Mouse (Mus musculus) B cell, adult 2 months (primary cell): ENCODE data around the gene Gm10392.

Source experiments
- DNase-seq, 2 experiments: peaks; one replicate each; pipeline ENCODE4 v3.0.0; 2022

The Gm10392 gene

GRCm38 (mm10) chr11:77508068-77509021 lies 10.7 kb downstream of the Gm10392 start:
- peak; percentile 92 to 93 for DNase-seq

GRCm38 (mm10) chr11:77507426-77507825 lies 11.6 kb downstream of the Gm10392 start:
- DNase-seq: no peak

DNA sequence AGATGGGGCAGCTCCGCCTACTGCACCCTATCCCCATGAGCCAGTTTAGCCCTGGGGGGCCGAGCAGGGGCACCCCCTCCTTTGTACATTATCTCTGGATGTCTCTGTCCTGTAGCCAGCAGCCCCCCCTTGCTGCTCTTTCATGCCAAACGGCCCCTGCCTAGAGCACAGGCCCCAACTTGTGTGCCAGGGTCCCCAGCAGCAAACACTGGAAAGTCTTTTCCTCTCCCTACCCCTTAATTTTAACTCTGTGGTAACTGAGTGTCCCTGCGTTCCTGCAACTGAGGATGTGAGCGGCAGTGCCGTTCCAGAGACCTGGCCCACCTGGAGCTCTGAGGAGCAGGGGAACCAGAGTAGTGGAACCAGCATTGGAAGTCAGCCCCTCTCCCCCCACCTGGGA lies 12.1 kb downstream of the Gm10392 start:
- DNase-seq: no peak

DNA sequence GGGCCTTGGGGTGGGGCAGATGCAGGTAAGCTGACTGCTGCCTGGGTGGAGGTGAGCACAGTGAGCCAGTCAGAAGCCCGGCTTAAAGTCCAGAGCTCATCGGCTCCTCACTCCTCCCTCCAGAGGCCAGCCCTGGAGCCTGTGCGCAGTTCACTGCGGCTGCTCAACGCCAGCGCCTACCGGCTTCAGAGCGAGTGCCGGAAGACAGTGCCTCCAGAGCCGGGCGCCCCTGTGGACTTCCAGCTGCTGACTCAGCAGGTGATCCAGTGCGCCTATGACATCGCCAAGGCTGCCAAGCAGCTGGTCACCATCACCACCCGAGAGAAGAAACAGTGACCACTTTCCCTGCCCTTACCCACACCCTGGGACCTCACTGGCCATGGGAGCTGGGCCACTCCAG lies 12.7 kb downstream of the Gm10392 start:
- DNase-seq: no peak

DNA sequence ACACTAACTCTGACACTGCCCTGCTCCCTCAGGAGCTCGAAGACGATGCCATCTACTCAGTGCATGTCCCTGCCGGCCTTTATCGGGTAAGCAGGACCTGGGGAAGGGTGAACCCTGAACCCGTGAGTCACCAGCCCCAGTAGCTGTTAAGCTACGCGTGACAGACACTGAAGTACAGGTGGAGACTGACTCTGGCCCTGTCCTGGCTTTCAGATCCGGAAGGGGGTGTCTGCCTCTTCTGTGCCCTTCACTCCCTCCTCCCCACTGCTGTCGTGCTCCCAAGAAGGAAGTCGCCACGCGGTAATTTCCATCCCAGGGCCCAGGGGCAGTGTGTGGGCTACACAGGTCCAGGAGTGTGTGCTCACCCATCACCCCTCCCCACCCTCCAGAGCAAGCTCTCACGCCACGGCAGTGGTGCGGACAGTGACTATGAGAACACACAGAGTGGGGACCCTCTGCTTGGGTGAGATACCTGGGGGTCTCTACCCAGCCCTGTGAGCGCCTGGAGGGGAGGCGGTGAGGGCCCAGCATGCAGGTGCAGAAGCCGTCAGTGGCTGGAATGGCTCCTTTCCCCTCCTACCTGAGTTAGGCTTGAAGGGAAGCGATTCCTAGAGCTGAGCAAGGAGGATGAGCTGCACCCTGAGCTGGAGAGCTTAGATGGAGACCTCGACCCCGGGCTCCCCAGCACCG lies 13.6 kb downstream of the Gm10392 start:
- DNase-seq: no peak

GRCm38 (mm10) chr11:77504377-77504776 lies 14.6 kb downstream of the Gm10392 start:
- DNase-seq: no peak

DNA sequence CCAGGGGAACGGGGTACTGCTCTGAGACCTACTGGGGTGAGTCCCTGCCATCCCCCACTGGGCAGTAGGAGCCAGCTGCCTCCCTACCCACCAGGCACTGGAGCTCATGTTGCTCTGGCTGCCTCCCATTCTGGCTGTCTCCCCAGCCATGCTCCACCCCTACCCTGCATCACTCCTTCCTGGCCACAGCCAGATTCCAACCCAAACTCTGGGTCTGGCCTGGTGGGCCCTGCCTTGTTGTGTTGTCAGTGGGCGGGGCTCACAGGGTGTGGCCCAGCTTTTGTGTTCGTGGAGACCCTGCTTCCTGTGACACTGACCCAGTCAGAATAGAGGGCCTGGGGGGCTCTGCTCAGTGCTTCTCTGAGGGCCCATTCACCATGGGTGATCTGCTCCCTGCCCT lies 15.5 kb downstream of the Gm10392 start:
- DNase-seq: no peak

GRCm38 (mm10) chr11:77502481-77502880 lies 16.5 kb downstream of the Gm10392 start:
- DNase-seq: no peak

GRCm38 (mm10) chr11:77501971-77502370 lies 17.0 kb downstream of the Gm10392 start:
- DNase-seq: no peak

GRCm38 (mm10) chr11:77501392-77501791 lies 17.6 kb downstream of the Gm10392 start:
- peak; percentile 81 to 83 for DNase-seq

DNA sequence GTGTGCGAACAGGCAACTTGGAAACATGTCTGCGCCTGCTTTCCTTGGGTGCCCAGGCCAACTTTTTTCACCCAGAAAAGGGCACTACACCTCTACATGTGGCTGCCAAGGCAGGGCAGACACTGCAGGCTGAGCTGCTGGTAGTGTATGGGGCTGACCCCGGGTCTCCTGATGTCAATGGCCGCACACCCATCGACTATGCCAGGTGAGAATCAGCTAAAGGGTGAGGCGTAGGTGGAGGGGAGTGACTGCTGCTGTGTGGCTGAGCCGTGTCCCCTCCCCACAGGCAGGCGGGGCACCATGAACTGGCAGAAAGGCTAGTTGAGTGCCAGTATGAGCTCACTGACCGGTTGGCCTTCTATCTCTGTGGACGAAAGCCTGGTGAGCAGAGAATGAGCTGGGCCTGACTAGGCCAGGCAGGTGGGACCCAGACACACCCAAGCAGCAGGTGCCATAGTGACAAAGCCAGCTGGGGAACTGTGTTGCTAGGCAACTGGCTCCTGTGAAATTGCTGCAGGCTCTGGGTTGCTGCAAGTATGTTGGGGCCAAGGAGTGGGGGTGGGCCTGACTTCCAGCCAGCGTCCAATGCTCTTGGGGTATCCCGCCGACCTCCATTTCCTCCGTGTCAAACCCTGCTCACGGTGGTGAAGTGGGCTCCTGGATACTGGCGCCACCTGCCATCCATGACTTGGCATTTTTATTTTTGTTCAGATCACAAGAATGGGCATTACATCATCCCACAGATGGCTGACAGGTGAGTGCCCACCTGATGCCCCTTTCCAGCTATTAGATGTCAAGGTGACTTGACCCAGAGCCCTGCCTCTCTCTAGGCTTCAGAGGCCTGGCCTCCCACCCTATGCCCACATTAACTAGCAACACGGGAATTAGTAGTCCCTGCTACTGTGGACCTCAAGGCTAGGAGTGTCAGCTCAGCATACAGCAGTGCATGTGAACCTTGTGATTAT lies 18.4 kb downstream of the Gm10392 start:
- no peak for DNase-seq

GRCm38 (mm10) chr11:77499354-77499753 lies 19.6 kb downstream of the Gm10392 start:
- DNase-seq: no peak

GRCm38 (mm10) chr11:77498261-77499139 lies 20.5 kb downstream of the Gm10392 start:
- no peak for DNase-seq

GRCm38 (mm10) chr11:77497851-77498250 lies 21.1 kb downstream of the Gm10392 start:
- no peak for DNase-seq

GRCm38 (mm10) chr11:77497341-77497756 lies 21.6 kb downstream of the Gm10392 start:
- DNase-seq: peak; percentile 72 to 76

DNA sequence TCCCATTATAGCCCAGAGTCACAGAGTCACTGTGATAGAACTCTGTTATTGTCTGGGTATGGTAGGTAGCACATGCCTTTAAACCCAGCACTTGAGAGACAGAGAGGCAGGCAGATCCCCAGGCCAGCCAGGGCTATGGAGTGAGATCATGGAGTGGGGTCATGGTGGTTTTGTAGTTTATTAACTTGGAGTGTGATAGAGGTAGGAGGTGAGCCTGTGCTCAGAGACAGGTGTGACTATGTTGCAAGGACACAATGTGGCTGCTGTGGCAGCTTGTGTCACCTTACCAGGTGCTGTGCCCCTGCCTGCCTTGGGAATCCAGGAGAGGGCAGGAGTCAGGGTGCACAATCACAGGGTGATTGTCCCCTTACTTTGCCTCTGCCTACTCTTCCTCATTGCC lies 23.5 kb downstream of the Gm10392 start:
- no peak for DNase-seq

- no peak for DNase-seq
Measured at GRCm38 (mm10) chr11:77494782-77495181, 24.2 kb downstream of the Gm10392 start.

GRCm38 (mm10) chr11:77494344-77494676 lies 24.7 kb downstream of the Gm10392 start:
- DNase-seq: no peak

- DNase-seq: peak; percentile 38 to 53
Measured at GRCm38 (mm10) chr11:77493512-77494343, 25.3 kb downstream of the Gm10392 start, which contains the start of gene Git1. TSS of gene Git1 (plus strand) at chr11:77493562.

GRCm38 (mm10) chr11:77492911-77493332 lies 26.1 kb downstream of the Gm10392 start:
- DNase-seq: peak; percentile 88 to 89
